Mouse (Mus musculus): ENCODE measurements around the gene Mkrn3. TPM values are rescaled to one million over a fixed set of nuclear protein-coding genes. Genes with fewer than 3 reads are reported as not detected.

The Mkrn3 gene
- polyA plus RNA-seq (2015; fragmentation: Nextera tagmentation; extraction: Ambion mirVana) = 0.66 and 0.98 TPM in 2 replicates

DNA sequence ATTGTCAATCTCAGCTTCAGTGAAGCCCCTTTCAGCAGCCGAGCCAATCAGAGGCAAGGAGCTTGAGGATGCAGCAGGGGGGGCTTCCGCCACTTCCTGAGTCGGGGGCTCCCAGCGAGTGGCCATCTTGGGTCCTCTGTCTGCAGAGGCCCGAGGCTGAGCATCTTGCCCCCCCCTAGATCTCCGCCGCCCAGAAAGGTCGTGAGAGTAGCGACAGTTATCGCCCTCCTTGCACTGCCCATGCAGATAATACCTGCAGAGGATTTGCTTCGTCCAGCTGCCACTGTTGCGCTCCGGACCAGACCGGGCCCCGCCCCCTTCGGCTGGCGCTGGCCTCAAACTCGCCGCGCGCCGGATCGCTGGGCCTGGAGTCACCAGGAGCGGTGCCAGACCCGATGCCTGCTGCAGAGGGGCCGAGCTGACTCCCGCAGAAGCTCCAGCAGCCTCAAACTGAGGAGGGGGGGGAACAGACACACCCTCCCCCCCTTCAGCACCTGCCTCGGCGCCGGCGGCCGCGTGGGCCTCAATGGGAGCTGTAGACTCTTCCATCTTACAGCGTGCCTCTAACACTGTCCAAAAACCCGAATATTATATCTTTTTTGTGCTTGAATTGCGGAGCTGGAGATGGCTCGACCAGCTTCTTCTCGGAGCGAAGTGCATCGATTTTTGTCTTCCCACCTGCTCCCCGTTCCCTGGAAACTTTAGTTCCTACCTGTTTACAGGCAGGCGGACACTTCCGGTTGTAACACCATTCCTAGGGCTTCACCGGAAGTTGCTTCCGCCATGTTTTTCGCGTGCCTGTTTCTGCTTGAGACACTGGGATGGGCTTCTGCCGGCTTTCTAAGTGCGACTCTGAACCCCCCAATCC is at the start of gene Mkrn3:
Mkrn3 (minus strand) TSS at position 647 of the 868 bp plus-strand sequence.

GRCm38 (mm10) chr7:62463878-62464755 is 44.2 kb upstream of the Mkrn3 start, which contains the start of gene Peg12:
Gene Peg12, minus strand, starts transcription at chr7:62464510.

DNA sequence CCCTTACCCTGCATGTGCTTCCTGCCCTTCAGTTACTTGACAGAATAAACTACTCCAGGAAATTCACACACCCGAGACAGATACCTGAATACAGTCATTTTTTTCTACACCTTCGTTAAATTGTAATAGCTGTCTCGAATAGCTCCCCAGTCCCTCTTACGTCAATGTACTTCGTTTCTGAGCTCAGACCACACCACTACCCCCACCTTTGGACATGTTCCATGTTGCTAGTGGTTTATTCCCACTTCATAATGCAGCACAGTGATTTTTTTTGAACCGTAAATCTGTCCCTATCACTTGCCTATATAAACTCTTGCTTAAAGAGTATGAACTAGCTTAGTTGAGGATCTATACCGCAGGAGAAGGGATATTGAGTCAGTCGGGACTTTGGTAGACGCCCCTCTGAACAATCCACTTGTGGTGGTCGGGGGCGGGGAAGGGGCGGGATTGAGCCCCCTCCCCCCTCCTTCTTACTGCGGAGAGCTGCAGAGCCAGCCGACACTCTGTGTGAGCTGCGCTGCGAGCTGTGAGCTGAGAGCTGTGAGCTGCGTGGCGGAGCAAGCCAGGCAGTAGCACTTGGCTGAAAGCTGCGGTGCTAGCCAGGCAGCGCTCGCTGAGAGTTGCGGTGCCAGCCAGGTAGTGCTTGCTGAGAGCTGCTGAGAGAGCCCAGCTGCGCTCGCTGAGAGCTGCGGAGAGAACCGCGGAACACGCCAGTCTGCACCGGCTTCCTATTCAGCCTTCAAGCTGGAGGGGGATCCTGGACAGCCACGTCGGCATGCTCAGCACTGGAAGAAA is 43.2 kb downstream of the Mkrn3 start, which contains the start of gene Magel2:
Magel2 (plus strand) TSS at position 501 of the 795 bp plus-strand sequence.

Other genes with a start within 250 kb of the Mkrn3 start
- 12.7 and 16.7 TPM in 2 replicates for gene Ndn, start 73.6 kb downstream of the Mkrn3 start, polyA plus RNA-seq (2015; fragmentation: Nextera tagmentation; extraction: Ambion mirVana)
- gene Magel2, start 43.1 kb downstream of the Mkrn3 start, polyA plus RNA-seq (2015; fragmentation: Nextera tagmentation; extraction: Ambion mirVana) = 0.04 and 0.08 TPM in 2 replicates
- 5.7 and 7.1 TPM in 2 replicates for gene Peg12, start 44.4 kb upstream of the Mkrn3 start, polyA plus RNA-seq (2015; fragmentation: Nextera tagmentation; extraction: Ambion mirVana)